Mouse (Mus musculus) embryonic facial prominence, embryonic 10.5 days (tissue): ENCODE data around the gene Dnajc22. TPM values are rescaled to one million over a fixed set of nuclear protein-coding genes. Genes with fewer than 3 reads are reported as not detected.
"Not testable (repeated sequence)": the region's sequence is repeated elsewhere in the genome, so short reads cannot be mapped to it uniquely, and the experiment has no call there.

Experiments
- DNase-seq: peaks from one replicate; pipeline ENCODE4 v3.0.0-alpha.2; 2017; ENCODE audit warnings: low spot score
- H3K27ac ChIP-seq: fragments of 300-500 bp; sonication (generic); replicated peaks from 2 replicates; pipeline ENCODE4 v1.5.1; 2016; ENCODE audit warnings: mild to moderate bottlenecking
- H3K27me3 ChIP-seq: fragments of 300-500 bp; sonication (generic); replicated peaks from 2 replicates; pipeline ENCODE4 v1.6.1; 2016; ENCODE audit warnings: low read depth, mild to moderate bottlenecking; ENCODE audit not compliant: poor library complexity, severe bottlenecking
- H3K36me3 ChIP-seq: fragments of 300-500 bp; sonication (generic); replicated peaks from 2 replicates; pipeline ENCODE4 v1.6.1; 2016; ENCODE audit warnings: mild to moderate bottlenecking, moderate library complexity
- H3K4me1 ChIP-seq: fragments of 300-500 bp; sonication (generic); 2 replicates; pipeline ENCODE4 v1.6.1; 2016
- H3K4me3 ChIP-seq: fragments of 300-500 bp; sonication (generic); 2 replicates; pipeline ENCODE4 v1.5.1; 2016; ENCODE audit warnings: mild to moderate bottlenecking, moderate library complexity
- H3K9me3 ChIP-seq: fragments of 300-500 bp; sonication (generic); 2 replicates; pipeline ENCODE4 v1.6.1; 2016; ENCODE audit warnings: mild to moderate bottlenecking
- WGBS: fragments of 180-500 bp; shearing (Covaris S2); methylation state at CpG from one replicate; pipeline ENCODE4 v1.1.7; 2016; 5-methylcytosine and 5-hydroxymethylcytosine counted together
- polyA plus RNA-seq: library from polyadenylated mRNA; unstranded; fragments of >200 nt; fragmentation: Nextera tagmentation; extraction: Ambion mirVana; gene quantifications from 2 replicates; pipeline ENCODE4 v1.2.1, GENCODE M21; 2016

Dnajc22 gene
- polyA plus RNA-seq, 1 experiment from 2014 or later, result 1.1 TPM

GRCm38 (mm10) chr15:99076011-99076410, 17.0 kb upstream of the Dnajc22 start:
- Histone ChIP-seq H3K4me1 (peaks cover 38% of the 10 kb centered on the region), H3K4me3 (peak overlapping the region; percentile 85), H3K36me3 (peaks cover 47% of the 10 kb centered on the region)
- not testable (repeated sequence) for H3K27ac ChIP-seq, H3K27me3 ChIP-seq, H3K9me3 ChIP-seq, DNase-seq
- 96% methylated on average over 3 of the region's 3 CpGs for WGBS

- H3K4me3 ChIP-seq, result peak overlapping the region; percentile 28
- no peak overlapping the region for H3K27ac ChIP-seq
- H3K4me1 ChIP-seq, result peaks cover 38% of the 10 kb centered on the region
- peaks cover 13% of the 10 kb centered on the region for H3K27me3 ChIP-seq
- peaks cover 70% of the 10 kb centered on the region for H3K36me3 ChIP-seq
- no peaks in the 10 kb centered on the region for H3K9me3 ChIP-seq
- DNase-seq, result no peak
- WGBS, result 56% methylated on average over 15 of the region's 15 CpGs
Measured at GRCm38 (mm10) chr15:99078181-99078910, 14.6 kb upstream of the Dnajc22 start.

- no peak for DNase-seq
- Histone ChIP-seq H3K9me3 (no peaks in the 10 kb centered on the region), H3K27me3 (peaks cover 27% of the 10 kb centered on the region), H3K4me1 (peaks cover 42% of the 10 kb centered on the region), H3K4me3 (no peak overlapping the region), H3K36me3 (peaks cover 77% of the 10 kb centered on the region), H3K27ac (no peak overlapping the region)
- WGBS, result 87% methylated on average over 3 of the region's 3 CpGs
Measured at GRCm38 (mm10) chr15:99079804-99080203, 13.2 kb upstream of the Dnajc22 start.

- WGBS, result 90% methylated on average over 12 of the region's 12 CpGs
- H3K27me3 ChIP-seq, result peaks cover 52% of the 10 kb centered on the region
- peaks cover 28% of the 10 kb centered on the region for H3K4me1 ChIP-seq
- DNase-seq, result no peak
- H3K4me3 ChIP-seq, result no peak overlapping the region
- no peak overlapping the region for H3K27ac ChIP-seq
- peaks cover 67% of the 10 kb centered on the region for H3K36me3 ChIP-seq
- no peaks in the 10 kb centered on the region for H3K9me3 ChIP-seq
Measured at GRCm38 (mm10) chr15:99082322-99082721, 10.6 kb upstream of the Dnajc22 start.

GRCm38 (mm10) chr15:99082840-99083239, 10.1 kb upstream of the Dnajc22 start:
- Histone ChIP-seq H3K9me3 (no peaks in the 10 kb centered on the region), H3K27me3 (peaks cover 58% of the 10 kb centered on the region), H3K4me3 (no peak overlapping the region), H3K27ac (no peak overlapping the region), H3K36me3 (peaks cover 62% of the 10 kb centered on the region), H3K4me1 (peaks cover 30% of the 10 kb centered on the region)
- DNase-seq, result no peak
- WGBS, result 90% methylated on average over 16 of the region's 16 CpGs

- peak overlapping the region; percentile 37; the same call in 1 of the 2 replicates for H3K4me3 ChIP-seq
- 71% methylated on average over 9 of the region's 9 CpGs for WGBS
- peaks cover 62% of the 10 kb centered on the region for H3K27me3 ChIP-seq
- no peak overlapping the region for H3K27ac ChIP-seq
- peak; percentile 48 for DNase-seq
- no peaks in the 10 kb centered on the region for H3K9me3 ChIP-seq
- peaks cover 58% of the 10 kb centered on the region for H3K36me3 ChIP-seq
- peaks cover 30% of the 10 kb centered on the region for H3K4me1 ChIP-seq
Measured at GRCm38 (mm10) chr15:99083258-99083657, 9.7 kb upstream of the Dnajc22 start.

GRCm38 (mm10) chr15:99083867-99084557, 9.0 kb upstream of the Dnajc22 start:
- Histone ChIP-seq H3K4me1 (peaks cover 31% of the 10 kb centered on the region), H3K27me3 (peaks cover 69% of the 10 kb centered on the region), H3K27ac (no peak overlapping the region), H3K9me3 (no peaks in the 10 kb centered on the region), H3K4me3 (peak overlapping the region; percentile 37), H3K36me3 (peaks cover 51% of the 10 kb centered on the region)
- DNase-seq, result peak; percentile 57
- 7% methylated on average over 11 of the region's 11 CpGs for WGBS

- Histone ChIP-seq H3K36me3 (peaks cover 45% of the 10 kb centered on the region), H3K27me3 (peaks cover 75% of the 10 kb centered on the region), H3K27ac (no peak overlapping the region), H3K4me1 (peaks cover 35% of the 10 kb centered on the region), H3K4me3 (peak overlapping the region; percentile 37), H3K9me3 (no peaks in the 10 kb centered on the region)
- no peak for DNase-seq
- WGBS, result 6% methylated on average over 19 of the region's 19 CpGs
Measured at GRCm38 (mm10) chr15:99084618-99085017, 8.4 kb upstream of the Dnajc22 start.

GRCm38 (mm10) chr15:99085997-99086396, 7.0 kb upstream of the Dnajc22 start:
- WGBS, result 68% methylated on average over 4 of the region's 4 CpGs
- Histone ChIP-seq H3K27me3 (peaks cover 89% of the 10 kb centered on the region), H3K9me3 (no peaks in the 10 kb centered on the region), H3K4me1 (peaks cover 49% of the 10 kb centered on the region), H3K36me3 (peaks cover 31% of the 10 kb centered on the region), H3K4me3 (no peak overlapping the region), H3K27ac (no peak overlapping the region)
- DNase-seq, result no peak

- Histone ChIP-seq H3K9me3 (no peaks in the 10 kb centered on the region), H3K4me1 (peaks cover 54% of the 10 kb centered on the region), H3K27me3 (peaks cover 100% of the 10 kb centered on the region), H3K36me3 (peaks cover 16% of the 10 kb centered on the region), H3K4me3 (peak within 1 kb of the TSS; percentile 48), H3K27ac (no peak within 1 kb of the TSS; the same call in 1 of the 2 replicates)
- WGBS, result 6% methylated on average over 60 of the region's 60 CpGs
- DNase-seq, result peak; percentile 67
Measured at GRCm38 (mm10) chr15:99087253-99088075, 5.5 kb upstream of the Dnajc22 start, which contains the start of gene C1ql4. C1ql4 (minus strand) TSS chr15:99087817.

GRCm38 (mm10) chr15:99088292-99088691, 4.7 kb upstream of the Dnajc22 start:
- Histone ChIP-seq H3K27me3 (peaks cover 100% of the 10 kb centered on the region), H3K4me3 (peak overlapping the region; percentile 48), H3K4me1 (peaks cover 61% of the 10 kb centered on the region), H3K9me3 (no peaks in the 10 kb centered on the region), H3K36me3 (peaks cover 8% of the 10 kb centered on the region), H3K27ac (no peak overlapping the region; the same call in 1 of the 2 replicates)
- under 1% methylated on average over 27 of the region's 27 CpGs for WGBS
- peak; percentile 92 for DNase-seq

- Histone ChIP-seq H3K9me3 (no peaks in the 10 kb centered on the region), H3K27me3 (peaks cover 100% of the 10 kb centered on the region), H3K4me3 (peak overlapping the region; percentile 19), H3K27ac (no peak overlapping the region), H3K36me3 (no peaks in the 10 kb centered on the region), H3K4me1 (peaks cover 63% of the 10 kb centered on the region)
- WGBS, result 7% methylated on average over 14 of the region's 14 CpGs
- DNase-seq, result peak; percentile 30
Measured at GRCm38 (mm10) chr15:99089069-99089468, 3.9 kb upstream of the Dnajc22 start.
